Mouse (Mus musculus): ENCODE data around the gene Arl4c.

DNA sequence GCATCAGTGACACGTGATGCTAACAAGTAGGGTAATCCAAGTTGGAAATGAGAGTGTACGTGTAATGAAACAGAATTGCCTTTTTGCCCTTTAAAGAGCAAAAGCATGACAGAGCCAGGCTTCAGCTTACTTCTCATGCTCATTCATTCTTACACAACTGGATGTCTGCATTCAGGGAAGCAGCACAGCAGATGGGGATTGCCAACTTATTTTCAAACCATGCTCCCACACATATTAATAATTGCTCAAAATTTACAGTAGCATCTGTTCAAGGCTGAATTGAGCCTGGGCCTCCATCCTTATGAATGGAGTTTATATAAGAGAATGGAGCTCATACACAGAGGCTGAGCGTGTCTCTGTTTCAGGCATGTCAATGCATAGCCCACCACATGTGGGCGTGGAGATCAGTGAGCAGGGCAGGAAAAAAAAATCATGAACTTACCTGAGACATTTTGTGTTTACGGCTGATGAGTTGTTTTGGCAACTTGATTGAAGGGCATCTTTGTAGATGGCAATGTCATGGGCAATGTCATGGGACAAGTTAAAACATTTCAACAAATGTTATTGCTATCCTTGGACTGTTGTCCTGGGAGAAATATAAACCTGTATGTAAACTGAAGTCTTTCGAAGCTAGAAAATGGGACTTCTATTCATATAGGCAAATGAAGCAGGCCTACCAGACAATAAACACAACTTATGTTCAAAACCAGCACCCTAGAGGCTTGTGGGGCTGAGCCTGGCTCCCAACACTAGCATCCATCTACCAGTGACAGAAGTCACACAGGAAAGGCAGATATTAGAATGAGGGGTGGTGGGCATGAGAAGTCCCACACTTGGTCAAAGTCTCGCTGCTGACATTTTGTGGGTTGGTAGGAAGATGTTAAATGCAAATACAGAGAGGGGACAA, 48.2 kb downstream of the Arl4c start:
- no peak for TF ChIP-seq CTCF (IDR thresholded peaks at IDR 0.05; ENCODE audit: borderline replicate concordance, extremely low read depth, insufficient read depth, insufficient read length)
- no peak for TF ChIP-seq POLR2A (IDR thresholded peaks at IDR 0.05; ENCODE audit: borderline replicate concordance, extremely low read depth, insufficient read depth, insufficient read length, poor library complexity, severe bottlenecking)

Measured in brain, embryonic 14.5 days (tissue).